Mouse (Mus musculus) T-helper 2 cell (primary cell): ENCODE results near the gene Asic3.
"Not testable (repeated sequence)": the region's sequence is repeated elsewhere in the genome, so short reads cannot be mapped to it uniquely, and the experiment has no call there.

Experiments used
- in situ Hi-C: fragments of 300-600 bp; cut with MboI, MseI; formaldehyde crosslinking; loops from one replicate; pipeline ENCODE4 v1.15.1; 2025; ENCODE audit warnings: high pct_unique_total_duplicates

Gene Asic3

GRCm38 (mm10) chr5:24387264-24388241, 25.6 kb upstream of the Asic3 start:
- in situ Hi-C loops, result loop anchor here (10.0 kb wide), 1 partner anchor 223 kb away; the partner anchor contains the start of gene Nupl2

- in situ Hi-C loops, result loop anchor here (10.0 kb wide), 1 partner anchor 224 kb away; the partner anchor contains the start of gene Nupl2
These were observed 24.8 kb upstream of the Asic3 start for GRCm38 (mm10) chr5:24388246-24388915.

GRCm38 (mm10) chr5:24389011-24389657, 24.1 kb upstream of the Asic3 start:
- in situ Hi-C loops, result loop anchor here (10.0 kb wide), 1 partner anchor 224 kb away; the partner anchor contains the start of gene Nupl2

GRCm38 (mm10) chr5:24389658-24390020, 23.6 kb upstream of the Asic3 start:
- in situ Hi-C loops, result loop anchor here (5.0 to 10.0 kb wide), 2 partner anchors 63 to 225 kb away; partner anchors contain the start of genes Agap3 and Nupl2

- in situ Hi-C loops, result loop anchor here (5.0 kb wide), 1 partner anchor 60 kb away; the partner anchor contains the start of gene Agap3
These were observed 21.3 kb upstream of the Asic3 start, which contains the start of gene Atg9b for GRCm38 (mm10) chr5:24391864-24392263. Gene Atg9b (minus strand): TSS chr5:24392143.

- in situ Hi-C loops, result loop anchor here (5.0 kb wide), 1 partner anchor 60 kb away; the partner anchor contains the start of gene Agap3
These were observed 20.5 kb upstream of the Asic3 start for GRCm38 (mm10) chr5:24392724-24393123.

GRCm38 (mm10) chr5:24393392-24393997, 19.7 kb upstream of the Asic3 start, which contains the start of gene Abcb8:
Gene Abcb8 (plus strand): TSS chr5:24393663.
- in situ Hi-C loops, result loop anchor here (5.0 kb wide), 1 partner anchor 59 kb away; the partner anchor contains the start of gene Agap3

- in situ Hi-C loops, result loop anchor here (5.0 kb wide), 1 partner anchor 58 kb away; the partner anchor contains the start of gene Agap3
These were observed 18.9 kb upstream of the Asic3 start for GRCm38 (mm10) chr5:24394165-24394894.

- in situ Hi-C loops, result not testable (repeated sequence)
These were observed 16.9 kb upstream of the Asic3 start for GRCm38 (mm10) chr5:24396254-24396653.

- in situ Hi-C loops, result no loop called here
These were observed 13.5 kb upstream of the Asic3 start for GRCm38 (mm10) chr5:24399686-24400085.

- in situ Hi-C loops, result no loop called here
These were observed 12.8 kb upstream of the Asic3 start for GRCm38 (mm10) chr5:24400362-24400761.

- in situ Hi-C loops, result no loop called here
These were observed 12.1 kb upstream of the Asic3 start for GRCm38 (mm10) chr5:24400911-24401605.

GRCm38 (mm10) chr5:24401969-24402368, 11.2 kb upstream of the Asic3 start:
- in situ Hi-C loops, result no loop called here

GRCm38 (mm10) chr5:24404594-24405360, 8.4 kb upstream of the Asic3 start:
- in situ Hi-C loops, result no loop called here

GRCm38 (mm10) chr5:24405389-24405876, 7.8 kb upstream of the Asic3 start:
- in situ Hi-C loops, result no loop called here

- in situ Hi-C loops, result no loop called here
These were observed 4.5 kb upstream of the Asic3 start for GRCm38 (mm10) chr5:24408651-24409050.

GRCm38 (mm10) chr5:24409466-24409865, 3.7 kb upstream of the Asic3 start:
- in situ Hi-C loops, result no loop called here

GRCm38 (mm10) chr5:24412063-24412462, 1.1 kb upstream of the Asic3 start:
- in situ Hi-C loops, result no loop called here

GRCm38 (mm10) chr5:24413938-24414337, 746 bp downstream of the Asic3 start:
- in situ Hi-C loops, result no loop called here
